Mouse (Mus musculus) adrenal gland, postnatal 14 days (tissue): ENCODE results near the gene 6030468B19Rik. TPM values are rescaled to one million over a fixed set of nuclear protein-coding genes. Genes with fewer than 3 reads are reported as not detected.
A peak's percentile ranks its signal among the peaks of the same experiment; 100 is the strongest.
"Not testable (repeated sequence)": the region's sequence is repeated elsewhere in the genome, so short reads cannot be mapped to it uniquely, and the experiment has no call there.

ENCODE experiments used
- DNase-seq: peaks from one replicate; pipeline ENCODE4 v3.0.0; 2021; ENCODE audit warnings: mixed read lengths
- total RNA-seq: library from RNA; stranded (reverse); gene quantifications from 2 replicates; pipeline ENCODE4 v1.2.3, GENCODE M21; 2021

The 6030468B19Rik gene
- total RNA-seq, 1 experiment from 2014 or later, result 0.44 TPM

DNA sequence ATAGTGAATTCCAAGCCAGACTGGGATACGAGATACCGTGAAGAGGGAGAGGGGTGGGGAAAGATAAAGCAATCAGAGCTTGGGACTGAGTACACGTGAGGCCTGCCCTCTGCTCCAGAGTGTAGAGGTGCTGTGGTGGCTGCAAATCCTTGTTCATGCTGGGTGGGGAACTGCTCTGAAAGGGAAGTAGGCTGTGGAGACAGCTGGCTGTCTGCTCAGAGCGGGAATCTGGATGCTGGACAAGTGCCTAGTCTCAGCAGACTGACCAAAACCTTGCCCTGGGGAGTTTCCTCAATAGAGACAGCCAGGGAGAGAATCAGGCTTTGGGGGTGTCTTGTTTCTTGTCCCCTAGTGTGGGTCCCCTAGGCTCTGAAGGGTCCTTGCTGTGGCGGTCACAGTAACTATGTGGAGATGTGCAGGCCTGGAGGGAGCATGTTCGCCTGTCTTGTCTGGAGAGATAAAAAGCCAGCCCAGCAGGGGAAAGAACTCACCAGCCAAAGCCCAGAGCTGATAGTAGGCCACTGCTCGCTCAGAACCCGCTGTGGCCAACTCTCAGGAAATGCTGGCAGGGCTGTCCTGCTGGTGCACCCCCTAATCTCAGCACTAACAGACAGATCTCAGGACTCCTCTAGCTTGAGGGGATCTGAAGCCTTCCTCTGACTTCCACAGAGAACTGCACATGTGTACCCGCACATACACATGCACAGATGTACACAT lies 31.6 kb downstream of the 6030468B19Rik start:
- DNase-seq, result peak; percentile 70

DNA sequence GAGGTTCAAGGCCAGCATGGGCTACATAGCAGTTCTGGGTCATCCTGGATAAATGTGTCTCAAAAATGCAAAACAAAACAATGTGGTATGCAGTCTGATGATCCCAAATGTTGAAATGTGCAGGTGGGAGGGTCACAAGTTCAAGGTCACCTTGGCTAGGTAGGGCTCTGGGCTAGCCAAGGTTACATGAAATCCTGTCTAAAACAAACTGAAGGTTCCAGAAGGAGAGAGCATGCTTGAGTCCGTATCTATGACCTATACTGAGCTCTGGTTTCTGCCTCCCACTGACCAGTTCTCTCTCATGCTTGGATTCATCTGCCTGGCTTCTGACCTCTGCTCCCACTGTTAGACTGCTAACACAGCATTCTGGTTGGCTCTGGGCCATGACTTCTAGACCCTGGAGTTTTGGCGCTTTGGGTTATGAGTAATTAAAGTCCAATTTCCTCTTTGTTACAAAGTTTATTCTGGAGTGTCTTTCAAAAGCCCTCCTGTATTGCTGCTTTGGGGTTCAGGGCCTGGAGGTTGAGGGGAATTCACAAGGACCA lies 32.3 kb downstream of the 6030468B19Rik start:
- peak; percentile 75 for DNase-seq

DNA sequence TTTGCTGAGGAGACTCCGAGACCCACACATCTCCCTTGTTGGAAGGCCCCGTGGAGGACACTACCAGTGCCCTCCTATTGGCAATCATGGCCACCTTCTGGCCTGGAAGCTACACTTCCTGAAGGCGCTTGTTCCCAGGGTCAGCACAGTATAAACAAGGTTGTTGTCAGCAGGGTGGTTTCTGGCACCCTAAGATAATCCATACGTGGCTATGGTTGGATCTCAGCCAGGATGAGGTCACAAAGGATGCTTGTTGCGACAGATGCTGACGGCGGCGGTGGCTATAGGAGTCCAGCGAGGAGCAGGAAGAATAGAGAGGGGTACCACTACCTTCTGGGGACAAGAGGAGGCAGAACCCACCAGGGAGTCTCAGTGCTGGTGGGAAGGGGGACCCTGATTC lies 32.9 kb downstream of the 6030468B19Rik start:
- DNase-seq, result no peak

DNA sequence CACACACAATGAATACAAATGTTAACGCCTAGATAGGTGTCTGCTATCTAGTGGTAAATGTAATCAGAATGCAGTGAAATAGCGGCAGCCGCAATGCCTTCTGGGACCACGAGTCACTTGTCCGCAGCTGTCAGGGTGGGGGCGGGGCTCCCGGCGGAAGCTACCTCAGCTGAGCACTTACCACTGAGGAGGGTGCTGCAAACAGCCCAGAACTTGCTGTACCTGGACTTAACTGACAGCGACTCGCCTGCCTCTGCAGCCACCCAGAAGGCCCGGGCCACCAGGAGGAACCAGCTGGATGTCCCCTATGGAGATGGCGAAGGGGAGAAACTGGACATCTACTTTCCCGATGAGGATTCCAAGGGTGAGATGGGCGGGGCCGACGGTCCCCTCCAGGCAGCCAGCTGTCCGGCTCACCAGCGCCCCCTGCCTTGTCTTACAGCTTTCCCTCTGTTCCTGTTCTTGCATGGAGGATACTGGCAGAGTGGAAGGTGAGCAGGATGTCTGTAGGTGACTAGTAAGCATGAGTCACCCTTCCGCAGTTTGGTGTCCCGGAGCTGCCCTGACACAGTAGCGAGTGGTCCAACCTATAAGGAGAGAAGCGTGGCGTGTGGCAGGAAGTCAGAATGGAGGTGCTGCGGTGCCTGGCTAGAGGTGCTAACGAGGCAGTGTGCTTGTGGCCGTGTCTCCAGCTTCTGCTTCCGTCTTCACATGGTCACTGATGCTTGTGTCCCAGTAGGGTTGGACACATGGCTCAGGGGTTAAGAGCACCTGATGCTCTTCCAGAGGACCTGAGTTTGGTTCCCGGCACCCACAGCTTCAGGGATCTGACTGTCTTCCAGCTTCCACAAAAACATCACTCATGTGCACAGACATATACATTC lies 34.9 kb downstream of the 6030468B19Rik start:
- peak; percentile 86 for DNase-seq

DNA sequence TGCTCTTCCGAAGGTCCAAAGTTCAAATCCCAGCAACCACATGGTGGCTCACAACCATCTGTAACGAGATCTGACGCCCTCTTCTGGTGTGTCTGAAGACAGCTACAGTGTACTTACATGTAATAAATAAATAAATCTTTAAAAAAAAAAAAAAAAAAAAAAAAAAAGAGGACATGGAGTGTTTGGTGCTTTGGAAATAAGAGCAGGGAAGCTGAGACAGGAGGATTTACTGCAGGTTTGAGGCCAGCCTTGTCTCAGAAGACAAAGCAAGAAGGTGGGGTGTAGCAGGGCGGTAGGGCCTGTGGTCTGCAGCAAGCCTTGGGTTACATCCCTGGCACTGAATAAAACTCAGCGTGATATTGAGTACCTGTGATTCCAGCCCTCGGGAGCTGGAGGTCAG lies 36.0 kb downstream of the 6030468B19Rik start:
- not testable (repeated sequence) for DNase-seq

DNA sequence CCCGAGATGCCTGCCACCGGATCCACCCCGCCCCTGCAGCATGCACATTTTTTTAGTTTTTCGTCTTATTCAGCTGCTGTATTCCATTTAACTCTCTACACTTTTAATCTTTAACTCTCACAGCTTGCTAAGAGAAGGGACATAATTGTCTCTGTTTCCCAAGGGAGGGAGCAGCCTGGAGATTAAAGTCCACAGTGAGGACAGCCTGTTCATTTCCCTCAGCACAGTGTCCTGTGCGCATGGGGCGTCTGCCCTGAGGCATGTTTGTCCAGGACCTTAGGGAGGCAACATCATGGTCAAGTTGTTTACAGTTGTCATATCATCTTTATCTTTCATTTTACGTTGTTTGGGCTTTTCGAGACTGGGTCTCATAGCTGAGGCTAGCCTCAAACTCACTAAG lies 36.6 kb downstream of the 6030468B19Rik start:
- DNase-seq, result no peak

DNA sequence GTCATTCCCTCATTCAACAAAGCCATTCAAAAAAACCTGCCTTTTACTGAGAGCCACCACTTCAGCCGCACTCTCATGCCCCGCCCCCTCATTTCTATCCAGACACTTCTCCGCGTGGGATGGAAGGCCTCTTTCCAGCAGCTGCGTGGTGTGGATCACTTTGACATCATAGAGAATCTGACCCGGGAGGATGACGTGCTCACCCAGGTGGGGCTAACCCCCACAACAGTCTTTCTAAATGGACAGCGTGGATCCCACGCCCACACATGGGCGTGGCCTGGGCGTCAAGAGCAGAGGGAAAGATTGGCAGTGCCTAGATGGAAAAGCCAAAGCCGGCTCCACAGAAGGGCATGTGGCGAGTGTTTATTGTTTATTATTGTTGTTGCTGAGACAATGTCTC lies 38.8 kb downstream of the 6030468B19Rik start:
- peak; percentile 50 for DNase-seq

DNA sequence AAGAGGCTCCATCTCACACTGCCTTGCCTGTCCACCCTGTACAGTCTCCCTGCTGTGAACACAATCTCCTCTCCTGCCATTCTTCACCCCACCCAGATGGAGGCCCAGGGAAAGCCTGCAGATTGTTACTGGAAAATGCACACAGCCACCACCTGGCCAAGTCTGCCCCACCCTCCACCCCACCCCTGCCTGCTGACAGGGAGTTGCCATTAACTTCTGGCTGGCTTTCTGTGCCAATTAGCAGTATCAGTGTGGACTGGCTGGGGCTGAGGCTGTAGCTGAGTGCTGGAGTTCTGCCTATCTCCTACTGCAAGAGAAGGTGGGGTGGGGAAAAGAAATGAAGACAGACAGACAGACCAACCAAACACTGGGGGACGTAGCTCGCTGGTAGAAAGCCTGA lies 41.1 kb downstream of the 6030468B19Rik start:
- no peak for DNase-seq

DNA sequence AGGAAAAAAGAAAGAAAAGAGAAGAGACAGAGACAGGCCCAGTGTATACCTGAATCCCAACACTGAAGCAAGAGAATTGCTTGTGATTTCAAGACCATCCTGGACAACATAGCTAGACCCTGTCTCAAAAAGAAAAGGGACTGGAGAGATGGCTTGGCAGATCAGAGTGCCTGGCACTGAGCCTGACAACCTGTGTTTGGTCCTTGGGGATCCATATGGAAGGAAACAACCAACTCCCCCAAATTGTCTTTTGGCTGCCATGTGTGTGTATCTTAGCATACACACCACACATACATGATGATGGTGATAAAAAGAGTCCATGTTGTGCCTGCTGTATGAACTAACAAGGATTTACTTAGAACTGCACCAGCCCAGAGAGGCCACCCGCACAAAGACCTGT lies 41.6 kb downstream of the 6030468B19Rik start:
- no peak for DNase-seq

DNA sequence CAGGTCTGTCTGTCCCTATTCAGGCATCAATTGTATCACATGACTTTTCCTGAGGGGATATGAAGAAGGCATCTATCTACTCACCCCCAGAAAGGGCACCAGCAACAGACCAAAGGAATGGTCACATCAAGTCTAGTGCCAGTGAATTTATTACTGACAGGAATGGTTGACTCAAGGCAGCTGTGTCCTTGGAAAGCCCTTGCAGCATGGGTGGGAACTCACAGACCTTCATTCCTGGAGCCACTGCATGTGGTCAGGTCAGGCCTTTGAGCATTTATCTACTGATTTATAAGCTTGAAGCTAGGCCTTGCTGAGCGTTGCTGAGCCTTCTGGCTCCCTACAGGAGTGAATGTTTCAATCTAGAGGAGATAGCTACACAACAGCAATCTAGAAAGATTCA lies 43.5 kb downstream of the 6030468B19Rik start:
- peak; percentile 58 for DNase-seq

DNA sequence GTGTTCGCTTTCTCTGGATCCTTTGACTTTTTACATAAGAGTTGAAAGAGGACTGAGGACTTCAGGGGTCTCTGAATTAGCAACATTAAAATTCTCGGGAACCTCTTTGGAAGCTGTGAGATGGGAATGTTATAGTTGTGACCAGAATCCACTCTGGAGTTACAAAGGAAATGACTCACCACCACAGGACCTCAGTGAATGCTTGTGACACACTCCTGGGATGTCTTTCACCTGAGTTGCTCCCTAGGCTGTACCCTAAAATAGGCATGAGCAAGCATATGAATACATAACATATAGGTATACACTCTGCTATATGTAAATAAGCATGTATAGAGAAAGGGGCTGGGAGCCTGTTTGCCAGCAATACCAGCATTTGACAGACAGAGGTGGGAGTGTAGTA lies 46.0 kb downstream of the 6030468B19Rik start:
- DNase-seq, result no peak

DNA sequence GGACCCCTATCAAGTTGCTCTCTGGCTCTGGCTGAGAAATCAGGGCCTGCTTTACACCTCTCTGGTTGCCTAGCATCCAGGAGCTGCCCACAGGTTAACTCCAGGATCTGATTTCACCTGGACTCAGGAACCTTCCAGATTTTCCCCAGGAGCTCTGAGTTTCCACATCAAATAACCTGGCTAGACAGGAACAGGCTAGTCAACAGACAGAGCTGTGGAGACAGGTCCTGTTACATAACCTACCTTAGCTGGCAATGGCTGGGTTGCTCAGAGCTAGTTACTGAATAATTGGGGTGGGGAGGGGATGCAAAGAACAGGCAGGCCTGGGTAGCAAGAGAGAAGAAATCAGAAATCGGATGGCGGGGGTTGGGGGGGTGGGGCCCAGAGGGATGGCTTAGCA lies 47.5 kb downstream of the 6030468B19Rik start:
- no peak for DNase-seq

DNA sequence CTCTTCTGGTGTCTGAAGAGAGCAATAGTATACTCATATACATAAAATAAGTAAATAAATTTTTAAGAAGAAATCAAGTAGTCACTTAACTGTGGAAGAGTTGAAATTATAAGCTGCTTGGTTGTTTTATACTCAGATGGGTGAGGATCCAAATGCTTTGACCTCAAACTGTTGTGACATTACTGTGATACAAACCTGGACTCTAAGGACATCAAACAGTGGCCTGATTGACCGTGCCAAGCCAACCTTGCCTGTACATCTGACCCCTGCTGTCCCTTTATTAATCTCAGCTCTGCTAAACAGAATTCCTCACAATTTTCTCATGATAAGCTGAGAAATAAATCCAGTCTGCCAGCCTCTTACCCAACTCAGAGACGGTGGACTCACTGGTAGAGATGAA lies 48.2 kb downstream of the 6030468B19Rik start:
- no peak for DNase-seq

DNA sequence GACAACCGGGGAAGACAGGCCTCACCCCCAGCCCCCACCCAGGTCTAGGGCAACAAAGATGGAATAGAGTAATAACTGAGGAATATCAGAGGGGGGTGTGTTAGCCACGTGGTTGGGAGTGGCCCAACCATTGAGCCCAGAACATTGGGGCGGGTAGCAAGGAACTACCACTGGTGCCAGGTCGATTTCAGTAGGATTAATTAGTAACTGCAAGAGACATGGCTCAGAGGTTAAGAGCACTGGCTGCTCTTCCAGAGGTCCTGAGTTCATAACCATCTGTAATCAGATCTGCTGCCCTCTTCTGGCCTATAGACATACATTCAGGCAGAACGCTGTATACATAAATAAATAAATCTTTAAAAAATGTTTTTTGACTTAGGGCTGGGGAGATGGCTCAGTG lies 49.2 kb downstream of the 6030468B19Rik start:
- DNase-seq, result no peak

DNA sequence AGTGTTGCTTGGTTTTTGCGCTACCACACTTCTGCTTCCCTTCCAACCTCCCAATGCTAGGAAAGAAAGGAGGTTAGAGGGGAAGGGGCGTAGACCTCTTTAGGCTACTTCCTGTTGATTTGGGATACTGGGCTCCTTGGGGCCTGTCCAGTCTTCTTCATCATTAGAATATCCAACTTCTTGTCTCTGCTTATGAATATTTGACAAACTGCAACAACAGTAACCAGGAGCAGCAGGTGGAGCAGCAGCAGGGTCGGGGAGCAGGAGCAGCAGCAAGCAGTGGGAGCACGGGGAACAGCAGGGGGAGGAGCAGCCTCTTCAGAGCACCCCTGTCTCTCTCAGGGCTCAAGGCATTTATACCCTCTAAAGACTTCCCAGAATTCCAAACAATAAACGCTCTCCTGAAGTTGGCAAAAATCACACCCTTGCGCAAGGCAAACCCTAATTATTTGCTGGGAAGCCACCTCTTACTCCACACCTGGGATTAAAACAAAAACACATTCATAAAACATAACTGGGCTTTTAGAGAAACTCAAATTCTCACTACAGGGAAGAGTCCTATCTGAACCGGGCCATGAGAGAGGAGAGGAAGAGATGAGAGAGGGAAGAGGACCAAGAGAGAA lies 50.2 kb downstream of the 6030468B19Rik start:
- no peak for DNase-seq

DNA sequence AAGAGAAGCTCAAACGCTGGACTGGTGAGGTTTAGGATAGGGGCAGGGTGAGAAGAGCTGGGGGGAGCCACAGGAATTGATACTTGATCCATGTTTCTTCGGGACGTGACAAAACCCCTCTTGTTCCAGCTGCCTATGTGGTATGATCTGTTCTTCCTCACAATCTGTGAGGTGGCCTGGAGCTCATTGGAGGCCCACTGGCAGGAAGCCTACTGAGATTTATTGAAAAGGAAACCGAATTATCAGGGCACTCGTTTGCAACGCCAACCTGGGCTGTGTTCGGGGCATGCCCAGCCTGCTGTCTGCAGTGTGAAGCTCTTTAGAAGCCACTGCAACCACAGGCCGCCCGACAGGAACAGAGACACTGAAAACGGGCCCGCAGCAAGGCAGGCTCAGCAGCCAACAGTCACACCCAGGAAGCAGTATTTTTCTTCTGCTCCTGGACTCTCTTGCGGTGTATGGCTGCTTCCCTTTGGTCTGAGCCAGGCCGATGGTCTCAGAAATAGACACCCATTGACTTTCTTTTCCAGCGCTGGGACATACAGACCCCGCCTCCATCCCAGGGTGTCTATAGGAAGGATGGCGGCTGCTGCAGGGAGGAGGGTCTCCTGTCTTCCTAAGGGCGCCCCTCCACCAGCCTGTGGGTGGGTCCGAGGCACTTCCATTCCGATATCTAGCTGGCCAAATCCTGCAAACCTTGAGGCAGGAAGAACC lies 51.0 kb downstream of the 6030468B19Rik start:
- peak; percentile 67 for DNase-seq

DNA sequence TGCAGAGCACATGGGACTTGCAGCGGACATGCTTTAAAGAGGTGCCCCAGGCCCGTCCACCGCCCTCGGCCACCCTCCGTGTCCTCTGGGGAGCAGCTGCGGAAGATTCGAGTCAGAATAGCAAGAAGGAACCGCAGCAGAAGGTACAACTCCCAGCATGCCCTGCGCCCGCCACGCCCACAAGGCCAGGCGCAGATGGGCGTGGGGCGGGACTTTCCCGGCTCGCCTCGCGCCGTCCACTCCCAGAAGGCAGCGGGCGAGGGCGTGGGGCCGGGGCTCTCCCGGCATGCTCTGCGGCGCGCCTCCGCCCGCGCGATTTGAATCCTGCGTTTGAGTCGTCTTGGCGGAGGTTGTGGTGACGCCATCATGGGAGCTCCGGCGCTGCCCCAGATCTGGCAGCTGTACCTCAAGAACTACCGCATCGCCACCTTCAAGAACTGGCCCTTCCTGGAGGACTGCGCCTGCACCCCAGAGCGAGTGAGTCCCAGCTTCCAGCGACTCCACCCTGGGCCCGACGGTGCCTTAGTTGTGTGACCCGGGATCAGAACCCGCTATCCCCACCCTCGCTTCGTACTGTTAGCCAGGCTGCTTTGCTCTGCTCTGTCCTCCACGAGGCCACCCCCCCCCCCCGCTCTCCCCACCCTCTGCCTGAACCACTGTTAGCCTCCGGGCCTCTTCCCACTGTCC lies 51.7 kb downstream of the 6030468B19Rik start, which contains the start of gene Birc5:
TSS of gene Birc5 (plus strand) at position 267 of the 687 bp plus-strand sequence.
- peak; percentile 98 for DNase-seq

DNA sequence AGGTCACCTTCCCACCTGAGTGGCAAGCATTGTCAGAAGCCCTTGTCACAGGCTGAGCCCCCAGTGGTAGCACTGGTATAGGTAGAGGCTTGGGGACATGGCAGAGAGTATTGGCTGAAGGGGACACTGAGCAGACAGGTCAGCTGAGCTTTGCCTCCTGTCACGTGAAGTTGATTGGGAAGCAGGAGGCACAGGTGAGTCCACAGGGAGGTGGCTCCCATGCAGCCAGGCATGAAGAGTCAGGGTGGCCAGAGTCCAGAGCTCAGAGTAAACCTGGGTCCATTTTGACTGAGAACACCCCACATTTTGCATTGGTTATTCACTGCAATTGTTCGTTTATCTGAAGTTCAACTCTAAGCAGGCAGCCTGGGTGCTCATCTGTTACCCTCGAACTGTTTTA lies 55.4 kb downstream of the 6030468B19Rik start:
- DNase-seq, result no peak

DNA sequence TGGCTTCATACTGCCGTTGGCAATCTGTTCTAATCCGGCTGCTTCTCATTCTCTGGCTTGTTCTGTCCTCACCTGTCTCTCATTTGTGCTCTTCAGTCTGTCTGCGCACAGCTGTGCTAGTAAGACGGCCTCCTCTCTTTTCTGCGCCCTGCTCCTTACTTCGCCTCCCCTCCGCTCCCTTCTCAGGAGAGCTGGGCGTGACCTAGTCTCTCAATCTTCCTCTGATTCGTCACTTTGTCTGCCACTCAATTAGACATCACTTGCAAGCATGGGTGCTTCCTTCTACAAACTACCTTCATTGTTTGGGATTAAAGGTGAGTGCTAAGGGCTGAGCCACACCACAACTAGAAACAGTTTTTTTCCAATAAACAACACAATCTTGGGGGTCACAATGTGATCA lies 56.8 kb downstream of the 6030468B19Rik start:
- DNase-seq, result no peak

DNA sequence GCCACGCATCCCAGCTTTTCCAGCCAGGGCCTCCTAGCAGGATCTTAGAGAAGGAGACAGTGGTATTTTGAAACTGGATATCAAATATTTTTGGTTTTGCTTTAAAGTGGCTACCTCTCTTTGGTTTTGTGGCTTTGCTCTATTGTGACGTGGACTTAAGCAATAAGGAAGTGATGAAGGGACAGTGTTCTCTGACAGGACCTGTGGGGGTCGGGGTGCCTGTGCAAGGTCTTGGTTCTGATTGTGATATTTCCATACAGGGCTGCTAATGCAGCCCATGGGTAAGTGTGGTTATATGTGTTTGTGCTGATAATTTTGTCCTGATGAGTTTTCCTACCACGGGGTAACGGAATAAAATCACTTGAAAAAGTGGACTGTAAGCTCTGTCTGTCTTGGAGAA lies 57.9 kb downstream of the 6030468B19Rik start:
- no peak for DNase-seq

DNA sequence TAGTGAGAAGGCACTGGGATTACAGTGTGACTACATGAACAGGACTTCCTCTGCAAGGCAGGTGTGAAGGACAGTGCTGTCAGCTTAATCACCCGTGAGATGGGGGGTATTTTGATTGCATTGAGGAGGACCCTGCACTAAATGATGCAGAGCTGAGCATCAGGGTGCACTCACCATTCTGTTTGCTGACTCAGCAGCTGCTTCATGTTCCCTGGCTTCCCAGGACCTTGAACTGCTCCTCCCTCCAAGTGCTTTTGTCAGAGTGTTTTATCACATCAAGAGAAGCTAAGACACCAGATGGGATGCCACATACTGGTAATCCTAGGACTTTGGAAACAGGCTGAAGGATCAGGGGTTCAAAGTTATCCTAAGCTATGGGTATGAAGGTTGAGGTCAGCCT lies 58.5 kb downstream of the 6030468B19Rik start:
- DNase-seq, result no peak
